Mouse (Mus musculus) heart, adult 10 weeks (tissue): ENCODE data around the gene Tpp1. TPM values are rescaled to one million over a fixed set of nuclear protein-coding genes. Genes with fewer than 3 reads are reported as not detected.

Experiments used
- polyA plus RNA-seq: library from polyadenylated mRNA; stranded (reverse); fragments of 350-450 nt; fragmentation: Illumina TruSeq; extraction: RNeasy Lipid Tissue Mini Kit (QIAGEN cat#74804); gene quantifications from one replicate; pipeline ENCODE4 v1.2.3, GENCODE M21; 2014; ENCODE audit warnings: low read depth, low replicate concordance

Tpp1 gene
- 52.4 TPM for polyA plus RNA-seq

GRCm38 (mm10) chr7:105751491-105752433 is at the start of gene Tpp1:
Gene Tpp1 (minus strand): TSS chr7:105752235.

GRCm38 (mm10) chr7:105787285-105788140 is 35.5 kb upstream of the Tpp1 start, which contains the start of gene Dchs1:
Gene Dchs1 (minus strand): TSS chr7:105787654.

GRCm38 (mm10) chr7:105743926-105744590 is 8.0 kb downstream of the Tpp1 start, which contains the start of gene Taf10:
Gene Taf10 (minus strand): TSS chr7:105744361.

GRCm38 (mm10) chr7:105736911-105737521 is 15.0 kb downstream of the Tpp1 start, which contains the start of gene Rrp8:
Gene Rrp8 (minus strand): TSS chr7:105737385.

GRCm38 (mm10) chr7:105736264-105736901 is 15.7 kb downstream of the Tpp1 start, which contains the start of gene Ilk:
Gene Ilk (plus strand): TSS chr7:105736592.

Other genes with a start within 250 kb of the Tpp1 start
- 166 TPM for gene Smpd1, start 197.9 kb downstream of the Tpp1 start, polyA plus RNA-seq
- gene Apbb1, start 170.6 kb downstream of the Tpp1 start, polyA plus RNA-seq, result 185 TPM
- gene Hpx, start 152.1 kb downstream of the Tpp1 start, polyA plus RNA-seq, result 1.9 TPM
- 32.2 TPM for gene Trim3, start 118.7 kb downstream of the Tpp1 start, polyA plus RNA-seq
- 70.9 TPM for gene Timm10b, start 112.2 kb downstream of the Tpp1 start, polyA plus RNA-seq
- 26.5 TPM for gene Arfip2, start 111.8 kb downstream of the Tpp1 start, polyA plus RNA-seq
- gene Gm45799, start 111.7 kb downstream of the Tpp1 start, polyA plus RNA-seq, result 16.1 TPM
- 0.86 TPM for gene Dnhd1, start 101.4 kb downstream of the Tpp1 start, polyA plus RNA-seq
- gene Ilk, start 15.6 kb downstream of the Tpp1 start, polyA plus RNA-seq, result 116 TPM
- gene Rrp8, start 14.8 kb downstream of the Tpp1 start, polyA plus RNA-seq, result 13.9 TPM
- gene Taf10, start 7.9 kb downstream of the Tpp1 start, polyA plus RNA-seq, result 98.7 TPM
- 5.0 TPM for gene Dchs1, start 35.4 kb upstream of the Tpp1 start, polyA plus RNA-seq
- gene Mrpl17, start 58.9 kb upstream of the Tpp1 start, polyA plus RNA-seq, result 105 TPM
- 13.8 TPM for gene Gm4070, start 201.7 kb upstream of the Tpp1 start, polyA plus RNA-seq